Mouse (Mus musculus): ENCODE results near the gene Rnf208. TPM values are rescaled to one million over a fixed set of nuclear protein-coding genes. Genes with fewer than 3 reads are reported as not detected.

The Rnf208 gene
- total RNA-seq, 2 experiments from 2014 or later = 1.9 to 2.2 TPM

- DNase-seq = peak; percentile 85
Observed at GRCm38 (mm10) chr2:25278928-25279882, 37.1 kb downstream of the Rnf208 start.

DNA sequence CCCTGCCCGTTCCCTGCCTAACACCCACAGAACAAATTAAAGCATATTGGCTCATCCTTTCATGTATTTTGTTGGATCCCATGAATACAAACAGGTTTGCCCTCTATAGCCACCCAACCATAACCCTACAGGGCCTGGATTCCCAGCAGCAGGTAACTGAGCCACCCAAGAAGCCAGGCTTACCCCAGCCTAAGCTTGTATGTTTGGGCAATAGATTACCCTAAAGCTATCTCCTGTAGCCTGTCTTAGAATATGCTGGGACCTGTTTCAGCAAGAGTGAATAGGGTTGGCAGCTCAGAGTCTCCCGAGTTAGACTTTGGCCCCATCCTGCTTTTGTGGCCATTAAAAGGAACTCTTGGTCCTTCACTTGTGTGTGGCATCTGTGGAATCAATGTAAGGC lies 43.5 kb downstream of the Rnf208 start:
- DNase-seq = no peak

DNA sequence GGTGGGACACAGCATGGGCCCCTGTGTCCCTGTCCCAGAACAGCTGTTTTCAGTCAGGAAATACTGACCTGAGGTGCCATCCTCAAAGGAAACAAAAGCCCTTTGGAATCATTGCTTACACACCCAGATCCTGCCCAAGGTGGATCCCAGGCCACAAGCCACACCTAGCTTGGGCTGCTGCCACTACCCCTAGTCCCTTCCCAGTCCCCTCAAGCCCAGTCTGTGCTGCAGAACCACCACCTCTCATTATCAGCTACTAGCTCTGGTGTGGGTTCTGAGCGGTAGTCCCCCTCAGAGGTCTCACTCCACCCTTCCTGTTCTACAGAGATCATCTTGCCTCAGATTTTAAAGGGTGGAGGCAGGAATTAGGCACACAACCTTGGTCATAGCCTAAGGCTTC lies 44.3 kb downstream of the Rnf208 start:
- no peak for DNase-seq

DNA sequence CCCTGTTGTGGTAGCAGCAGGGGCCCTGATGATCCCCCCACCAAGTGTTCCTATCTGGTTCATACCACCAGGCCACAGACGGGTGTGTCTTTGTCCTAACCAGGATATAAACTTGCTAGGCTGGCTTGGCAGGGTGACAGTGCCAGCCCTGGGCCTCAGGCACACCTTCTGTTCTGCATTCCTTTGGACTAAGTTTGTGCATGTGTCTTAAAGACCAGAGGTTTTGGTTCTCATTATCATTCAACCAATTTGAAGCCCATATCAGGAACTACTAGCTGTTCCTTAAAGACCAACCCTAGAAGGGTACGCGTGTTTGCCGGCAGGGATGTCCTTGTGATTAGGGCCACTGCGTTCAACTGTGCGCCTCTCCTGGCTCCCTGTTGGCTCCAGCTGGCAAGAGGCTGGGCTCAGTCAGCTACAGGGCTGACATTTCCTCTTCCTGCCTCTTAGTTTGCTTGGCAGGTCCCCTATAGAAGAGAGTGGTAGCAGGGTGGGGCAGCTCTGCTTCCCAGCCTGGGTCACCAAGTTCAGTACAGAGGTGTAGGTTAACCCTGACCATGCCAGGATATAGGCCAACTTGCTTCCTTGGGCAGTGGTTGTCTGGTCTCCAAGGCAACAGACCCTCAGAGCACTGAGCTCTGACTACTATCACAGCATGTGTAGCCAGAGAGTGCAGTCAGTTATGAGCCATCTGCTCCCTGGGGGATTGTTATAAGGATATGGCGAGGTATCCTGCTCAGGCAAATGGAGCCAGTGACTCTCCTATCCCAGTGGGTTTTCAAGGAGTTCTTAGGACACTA lies 45.0 kb downstream of the Rnf208 start:
- no peak for DNase-seq

- no peak for DNase-seq
Observed at GRCm38 (mm10) chr2:25287927-25288649, 46.0 kb downstream of the Rnf208 start, which contains the start of gene Tmem210. TSS of gene Tmem210 (plus strand) at chr2:25288145.

DNA sequence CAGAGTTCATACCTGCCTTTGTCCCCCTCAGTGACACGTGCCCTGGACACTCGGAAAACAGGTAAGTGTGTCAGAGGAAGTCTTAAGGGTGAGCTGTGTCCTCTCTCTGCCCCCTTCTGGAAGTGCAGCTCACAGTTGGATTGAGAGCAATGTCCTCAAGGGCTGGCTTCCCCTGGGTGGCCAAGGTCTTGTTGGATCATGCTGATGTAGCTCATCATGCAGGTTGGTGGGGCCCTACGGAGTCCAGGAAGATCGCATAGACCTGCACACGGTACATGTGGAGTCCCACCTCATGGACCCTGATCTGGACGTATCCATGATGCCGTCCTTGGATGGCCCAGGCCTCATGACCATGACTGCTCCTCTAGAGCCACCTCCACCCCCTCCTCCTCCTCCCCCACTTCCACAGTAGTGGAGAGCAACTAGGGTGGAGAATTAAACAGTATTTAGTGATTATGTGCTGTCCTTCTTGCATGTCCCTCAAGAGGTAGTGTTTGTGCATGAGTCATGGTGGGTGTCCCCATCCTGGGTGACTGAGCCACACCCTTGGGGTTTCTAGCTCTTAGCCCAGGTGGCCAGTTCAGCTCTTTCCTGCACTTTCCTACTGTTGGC lies 46.8 kb downstream of the Rnf208 start:
- no peak for DNase-seq

- DNase-seq = peak; percentile 44
Observed at GRCm38 (mm10) chr2:25289651-25290050, 47.6 kb downstream of the Rnf208 start, which contains the start of gene Lrrc26. TSS of gene Lrrc26 (plus strand) at chr2:25289915.

- DNase-seq = no peak
Observed at GRCm38 (mm10) chr2:25290101-25290815, 48.2 kb downstream of the Rnf208 start.

DNA sequence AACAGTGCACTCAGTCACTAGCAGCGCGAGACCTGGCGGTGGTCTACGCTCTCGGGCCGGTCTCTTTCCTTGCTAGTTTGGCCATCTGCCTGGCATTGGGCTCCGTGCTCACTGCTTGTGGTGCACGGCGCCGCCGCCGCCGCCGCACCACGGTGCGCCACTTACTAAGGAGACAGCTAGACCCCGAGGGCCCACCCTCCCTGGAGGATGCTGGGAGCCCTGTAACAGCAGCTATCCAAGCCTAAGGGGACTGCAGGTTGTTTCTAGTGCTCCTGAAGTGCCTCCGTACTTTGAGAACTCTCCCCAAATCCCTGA lies 48.7 kb downstream of the Rnf208 start:
- DNase-seq = no peak

GRCm38 (mm10) chr2:25291184-25292053 lies 49.4 kb downstream of the Rnf208 start:
- no peak for DNase-seq

- DNase-seq = peak; percentile 34
Observed at GRCm38 (mm10) chr2:25292054-25292544, 50.0 kb downstream of the Rnf208 start.

DNA sequence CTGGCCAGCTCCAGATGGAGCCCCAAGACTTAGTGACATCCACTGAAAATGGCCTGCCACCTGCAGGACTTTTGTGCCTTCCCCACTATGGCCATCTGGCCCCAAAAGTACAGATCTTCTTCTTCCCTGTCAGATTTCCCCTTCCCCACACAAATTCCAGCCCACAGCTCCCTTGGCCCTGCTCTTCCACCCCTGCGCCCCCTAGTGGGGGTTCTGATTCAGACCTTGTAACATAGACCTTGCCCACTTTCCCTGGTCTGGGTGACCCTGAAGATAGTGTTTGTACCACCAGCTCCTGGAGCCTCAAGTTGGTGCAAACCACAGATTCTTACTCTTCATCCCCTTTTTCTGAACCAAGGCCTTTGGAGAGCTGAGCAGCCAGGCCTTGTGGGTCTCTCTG lies 50.8 kb downstream of the Rnf208 start:
- DNase-seq = peak; percentile 90

DNA sequence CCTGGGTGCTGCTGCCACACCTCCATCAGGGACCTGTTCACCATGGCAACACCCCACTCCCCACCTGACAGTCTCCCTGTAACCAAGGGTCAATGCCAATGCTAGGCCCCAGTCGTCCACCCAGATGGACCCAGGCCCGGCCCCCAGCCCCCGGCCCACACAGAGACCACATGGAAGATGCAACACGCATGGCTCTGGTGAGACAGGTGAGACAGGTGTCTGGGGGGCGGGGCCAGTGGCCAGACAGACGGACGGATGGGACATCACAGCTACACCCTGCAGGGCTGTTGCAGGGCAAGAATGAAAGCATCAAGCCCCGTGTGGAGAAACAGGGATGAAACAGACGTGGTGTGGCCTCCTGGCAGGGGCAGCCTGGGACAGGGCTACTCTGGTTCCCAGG lies 51.7 kb downstream of the Rnf208 start:
- no peak for DNase-seq

Other genes starting within 250 kb of the Rnf208 start
- gene Nsmf, start 187.9 kb upstream of the Rnf208 start, total RNA-seq (2021) = 10 to 100 TPM; 25.8 to 36.1 TPM
- not detected for gene Entpd8, start 162.0 kb upstream of the Rnf208 start, total RNA-seq (2021)
- gene Noxa1, start 147.1 kb upstream of the Rnf208 start, total RNA-seq (2021) = not detected
- gene Nrarp, start 61.5 kb upstream of the Rnf208 start, total RNA-seq (2021) = 10 to 100 TPM; 14.9 to 17.4 TPM
- gene Tor4a, start 45.4 kb upstream of the Rnf208 start, total RNA-seq (2021) = 1 to 10 TPM; 1.9 to 2.9 TPM
- gene Nelfb, start 30.8 kb upstream of the Rnf208 start, total RNA-seq (2021) = 10 to 100 TPM; 31.1 to 40.5 TPM
- gene Stpg3, start 27.6 kb upstream of the Rnf208 start, total RNA-seq (2021) = not detected
- gene Fam166a, start 23.5 kb upstream of the Rnf208 start, total RNA-seq (2021) = not detected
- gene Tubb4b, start 17.6 kb upstream of the Rnf208 start, total RNA-seq (2021) = 100 to 1,000 TPM; 470 to 500 TPM
- not detected for gene Slc34a3, start 7.9 kb upstream of the Rnf208 start, total RNA-seq (2021)
- not detected for gene Rnf224, start 5.5 kb upstream of the Rnf208 start, total RNA-seq (2021)
- gene Cysrt1, start 197 bp downstream of the Rnf208 start, total RNA-seq (2021) = not detected
- gene AL732309.1, start 4.6 kb downstream of the Rnf208 start, total RNA-seq (2021) = 1 to 10 TPM; 1.3 to 1.4 TPM
- 10 to 100 TPM; 14.9 to 16.0 TPM for gene Tmem203, start 13.2 kb downstream of the Rnf208 start, total RNA-seq (2021)
- 1 to 10 TPM; 4.7 to 6.8 TPM for gene Tprn, start 20.4 kb downstream of the Rnf208 start, total RNA-seq (2021)
- gene Ssna1, start 30.2 kb downstream of the Rnf208 start, total RNA-seq (2021) = 10 to 100 TPM; 39.5 to 40.3 TPM
- 10 to 100 TPM; 35.2 to 52.2 TPM for gene Anapc2, start 30.2 kb downstream of the Rnf208 start, total RNA-seq (2021)
- not detected for gene Tmem210, start 45.9 kb downstream of the Rnf208 start, total RNA-seq (2021)
- gene Lrrc26, start 47.7 kb downstream of the Rnf208 start, total RNA-seq (2021) = under 1 TPM in 1 of 2 experiments, not detected in 1; 0.26 TPM
- gene Grin1, start 76.9 kb downstream of the Rnf208 start, total RNA-seq (2021) = under 1 TPM; 0.47 to 0.63 TPM
- 10 to 100 TPM; 21.0 to 25.2 TPM for gene Man1b1, start 90.1 kb downstream of the Rnf208 start, total RNA-seq (2021)
- gene Dpp7, start 114.1 kb downstream of the Rnf208 start, total RNA-seq (2021) = 1 to 10 TPM; 7.9 to 9.5 TPM
- 1 to 10 TPM; 9.0 to 9.8 TPM for gene Uap1l1, start 123.4 kb downstream of the Rnf208 start, total RNA-seq (2021)
- gene Sapcd2, start 130.1 kb downstream of the Rnf208 start, total RNA-seq (2021) = 1 to 10 TPM; 2.1 to 3.7 TPM
- gene Entpd2, start 153.6 kb downstream of the Rnf208 start, total RNA-seq (2021) = 10 to 100 TPM; 29.9 to 30.5 TPM
- gene Npdc1, start 157.1 kb downstream of the Rnf208 start, total RNA-seq (2021) = 10 to 100 TPM; 25.2 to 37.3 TPM
- gene Fut7, start 181.0 kb downstream of the Rnf208 start, total RNA-seq (2021) = not detected
- 10 to 100 TPM; 10.4 to 14.1 TPM for gene Abca2, start 186.4 kb downstream of the Rnf208 start, total RNA-seq (2021)
- under 1 TPM in 1 of 2 experiments, not detected in 1; 0.52 TPM for gene Clic3, start 214.6 kb downstream of the Rnf208 start, total RNA-seq (2021)
- 10 to 100 TPM; 23.5 to 25.2 TPM for gene Paxx, start 218.8 kb downstream of the Rnf208 start, total RNA-seq (2021)
- 1 to 10 TPM; 1.7 to 9.6 TPM for gene Ptgds, start 227.8 kb downstream of the Rnf208 start, total RNA-seq (2021)

Data from gastrocnemius, postnatal 10 days (tissue).